Comparison of ENCODE assay signal across 8 mouse cellular contexts in the genomic region with DNA sequence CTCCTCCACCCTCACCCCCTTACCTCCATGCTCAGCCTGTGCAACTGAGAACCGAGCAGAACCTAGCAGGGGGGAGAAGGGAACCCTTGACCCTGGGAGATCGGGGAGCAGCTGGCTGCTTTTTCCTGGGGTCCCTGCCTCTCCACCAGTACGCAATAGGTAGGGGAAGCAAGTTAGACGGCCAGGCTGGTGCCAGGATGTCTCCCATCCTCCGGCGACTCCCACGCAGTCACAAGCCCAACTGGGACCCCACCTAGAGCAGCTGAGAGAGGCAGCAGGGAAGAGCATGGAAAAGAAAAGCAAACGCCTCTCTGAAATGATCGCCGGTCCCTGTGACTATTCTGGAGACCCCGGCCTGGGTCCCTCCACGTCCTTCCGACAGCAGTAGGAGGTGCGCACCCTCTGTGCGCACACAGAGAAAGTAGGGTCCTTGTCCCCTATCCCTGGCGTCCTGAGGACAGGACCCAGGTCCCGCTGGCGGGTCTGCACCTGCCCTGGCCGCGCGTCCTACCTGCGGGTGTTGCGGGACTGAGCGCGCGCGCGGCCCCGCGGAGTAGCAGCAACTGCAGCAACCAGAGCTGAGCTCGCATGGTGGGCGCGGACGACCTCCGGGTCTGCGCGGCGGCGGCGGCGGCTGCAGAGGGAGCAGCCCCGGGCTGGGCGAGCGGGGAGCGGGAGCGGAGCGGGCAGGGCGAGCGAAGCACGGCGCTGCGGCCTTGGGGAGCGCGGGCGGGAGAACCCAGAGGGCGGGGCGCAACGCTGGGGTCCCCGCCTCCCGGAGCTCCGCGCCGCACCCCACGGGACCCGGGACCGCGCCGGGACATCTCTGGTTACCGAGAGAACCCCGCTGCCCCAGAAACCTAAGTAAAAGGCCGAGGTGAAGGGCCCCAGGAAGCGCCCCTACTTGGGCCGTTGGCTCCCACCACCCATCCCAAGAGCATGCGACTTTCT. TPM values are rescaled to one million over a fixed set of nuclear protein-coding genes. Genes with fewer than 3 reads are reported as not detected.
DNase-seq lines count a peak whose midpoint lies in the region; ATAC-seq and TF ChIP-seq lines count a peak whose summit lies in the region.

Plxdc1 (minus strand) TSS at position 718 of the 951 bp plus-strand sequence.

- DNase-seq in embryo, embryonic 9.5 days (ENCODE audit: extremely low spot score) = peak; percentile 23
- peak; percentile 32 for DNase-seq in hindbrain, embryonic 10.5 days (ENCODE audit: low spot score)

- 2% methylated on average over 74 of the region's 74 CpGs for WGBS in hindbrain, embryonic 10.5 days
- WGBS in liver, embryonic 12.5 days (ENCODE audit: insufficient replicate concordance) = 5% methylated on average over 55 of the region's 74 CpGs
- 3% methylated on average over 53 of the region's 74 CpGs for WGBS in neural tube, embryonic 14.5 days

- TF ChIP-seq CTCF in C2C12 (IDR thresholded peaks at IDR 0.05; ENCODE audit: control insufficient read depth, insufficient read depth, insufficient read length) = no peak

- H3K79me2 ChIP-seq in C2C12 (ENCODE audit: control insufficient read depth, insufficient read depth) = no peaks in the 10 kb centered on the region

- peak within 1 kb of the TSS; percentile 42; the same call in 1 of the 2 replicates for H3K27ac ChIP-seq in hindbrain, embryonic 10.5 days
- no peak within 1 kb of the TSS for H3K27ac ChIP-seq in liver, embryonic 12.5 days
- no peak within 1 kb of the TSS; the same call in 1 of the 2 replicates for H3K27ac ChIP-seq in neural tube, embryonic 14.5 days (ENCODE audit: low read depth, low read length)

- H3K4me3 ChIP-seq in erythroblast, embryonic 14.5 days (replicated peaks) = peak within 1 kb of the TSS; percentile 69
- peak within 1 kb of the TSS; percentile 25 for H3K4me3 ChIP-seq in C2C12 (ENCODE audit: insufficient read depth, poor library complexity, severe bottlenecking)
- H3K4me3 ChIP-seq in hindbrain, embryonic 10.5 days = peak within 1 kb of the TSS; percentile 72
- H3K4me3 ChIP-seq in liver, embryonic 12.5 days = peak within 1 kb of the TSS; percentile 89
- H3K4me3 ChIP-seq in neural tube, embryonic 14.5 days (ENCODE audit: low read depth, low read length) = peak within 1 kb of the TSS; percentile 95

- ATAC-seq in erythroblast, adult 5-6 weeks (replicated peaks; ENCODE audit: low FRiP score, poor library complexity, severe bottlenecking) = no peak
- ATAC-seq in liver, embryonic 12.5 days = no peak
- no peak for ATAC-seq in neural tube, embryonic 14.5 days (ENCODE audit: low read depth)
- ATAC-seq in monocyte, adult 5-6 weeks (replicated peaks; ENCODE audit: insufficient number of reproducible peaks, low FRiP score, low TSS enrichment, poor library complexity, severe bottlenecking) = no peak

- H3K4me1 ChIP-seq in erythroblast, embryonic 14.5 days (ENCODE audit: control insufficient read depth) = peaks cover 43% of the 10 kb centered on the region
- H3K4me1 ChIP-seq in hindbrain, embryonic 10.5 days (replicated peaks) = peaks cover 37% of the 10 kb centered on the region
- H3K4me1 ChIP-seq in liver, embryonic 12.5 days = peaks cover 39% of the 10 kb centered on the region
- H3K4me1 ChIP-seq in neural tube, embryonic 14.5 days (ENCODE audit: control insufficient read depth, insufficient read depth, low read length) = peaks cover 8% of the 10 kb centered on the region; the same call in 1 of the 2 replicates

- no peaks in the 10 kb centered on the region for H3K79me3 ChIP-seq in C2C12 (ENCODE audit: low read depth)

- H3K36me3 ChIP-seq in erythroblast, embryonic 14.5 days (ENCODE audit: control insufficient read depth) = no peaks in the 10 kb centered on the region
- no peaks in the 10 kb centered on the region for H3K36me3 ChIP-seq in C2C12 (ENCODE audit: control insufficient read depth, insufficient read depth)
- H3K36me3 ChIP-seq in hindbrain, embryonic 10.5 days = no peaks in the 10 kb centered on the region
- H3K36me3 ChIP-seq in liver, embryonic 12.5 days = no peaks in the 10 kb centered on the region
- no peaks in the 10 kb centered on the region for H3K36me3 ChIP-seq in neural tube, embryonic 14.5 days (ENCODE audit: control insufficient read depth, insufficient read depth, low read length)

- peak within 1 kb of the TSS; percentile 49 for H3ac ChIP-seq in C2C12 (ENCODE audit: control insufficient read depth, insufficient read length, low read depth)

- H3K9me3 ChIP-seq in erythroblast, embryonic 14.5 days (ENCODE audit: control insufficient read depth, low read length) = 0 out of 2 replicates have a peak, but pooled peaks cover 2% of the 10 kb centered on the region
- H3K9me3 ChIP-seq in hindbrain, embryonic 10.5 days = no peaks in the 10 kb centered on the region
- no peaks in the 10 kb centered on the region for H3K9me3 ChIP-seq in liver, embryonic 12.5 days (replicated peaks)
- no peaks in the 10 kb centered on the region for H3K9me3 ChIP-seq in neural tube, embryonic 14.5 days (ENCODE audit: control insufficient read depth, low read length)

- peak within 1 kb of the TSS; percentile 92 for H3K4me2 ChIP-seq in liver, embryonic 12.5 days
- H3K4me2 ChIP-seq in neural tube, embryonic 14.5 days (ENCODE audit: low read depth, low read length) = peak within 1 kb of the TSS; percentile 74

- H3K27me3 ChIP-seq in erythroblast, embryonic 14.5 days (ENCODE audit: control insufficient read depth) = peaks cover 45% of the 10 kb centered on the region
- no peaks in the 10 kb centered on the region for H3K27me3 ChIP-seq in C2C12 (ENCODE audit: control insufficient read depth, insufficient read depth, insufficient read length)
- H3K27me3 ChIP-seq in hindbrain, embryonic 10.5 days (ENCODE audit: insufficient read depth, poor library complexity, severe bottlenecking) = peaks cover 59% of the 10 kb centered on the region
- peaks cover 67% of the 10 kb centered on the region for H3K27me3 ChIP-seq in liver, embryonic 12.5 days (replicated peaks)
- peaks cover 21% of the 10 kb centered on the region for H3K27me3 ChIP-seq in neural tube, embryonic 14.5 days (ENCODE audit: control insufficient read depth, insufficient read depth, low read length)

- H3K9ac ChIP-seq in liver, embryonic 12.5 days = peak within 1 kb of the TSS; percentile 54
- peak within 1 kb of the TSS; percentile 52 for H3K9ac ChIP-seq in neural tube, embryonic 14.5 days (replicated peaks; ENCODE audit: low read depth, low read length)

TF ChIP-seq in C2C12, 6 proteins besides CTCF, POLR2A, EP300 and RAD21:
- TF ChIP-seq MYOG (IDR thresholded peaks at IDR 0.05; ENCODE audit: control insufficient read depth, extremely low read depth, insufficient read length) = no peak
- TF ChIP-seq MAX (IDR thresholded peaks at IDR 0.05) = no peak
- TF ChIP-seq USF1 (IDR thresholded peaks at IDR 0.05; ENCODE audit: low read depth) = no peak
- no peak for TF ChIP-seq CEBPB (IDR thresholded peaks at IDR 0.05; ENCODE audit: low read depth)
- TF ChIP-seq MYOD1 (IDR thresholded peaks at IDR 0.05; ENCODE audit: control insufficient read depth, insufficient read length, low read depth) = no peak
- no peak for TF ChIP-seq FOSL1 (IDR thresholded peaks at IDR 0.05; ENCODE audit: insufficient read depth, low read length, poor library complexity, severe bottlenecking)

RNA-seq across cellular contexts. Expression of gene Plxdc1, which starts in this region (rescaled TPM):
- polyA plus RNA-seq in erythroblast, embryonic 14.5 days (2012) = 0.02 TPM in 2 replicates
- total RNA-seq in erythroblast, adult 5-6 weeks (2015; ENCODE audit: low replicate concordance) = 2.1 TPM in 1 of 2 replicates, not detected in the other
- 1.0 and 1.8 TPM in 2 replicates for total RNA-seq in erythroblast, adult 5-6 weeks (2017; ENCODE audit: low replicate concordance)
- polyA plus RNA-seq in C2C12 (2012; fragmentation: generic; extraction: Trizol) = 0.25 TPM
- 0.11 and 0.24 TPM in 2 replicates for polyA plus RNA-seq in hindbrain, embryonic 10.5 days (2016; fragmentation: Nextera tagmentation; extraction: Ambion mirVana)
- 0.33 and 0.38 TPM in 2 replicates for polyA plus RNA-seq in liver, embryonic 12.5 days (2016; fragmentation: Nextera tagmentation; extraction: Ambion mirVana)
- 0.39 and 0.70 TPM in 2 replicates for polyA plus RNA-seq in neural tube, embryonic 14.5 days (2014; fragmentation: Nextera tagmentation; extraction: Ambion mirVana)
- total RNA-seq in monocyte, adult 5-6 weeks (2017) = 1.6 to 2.8 TPM (median 2.4 TPM) in 3 replicates

Comparison
In these comparisons a context has a peak if more than half of its experiments do, and no peak if none do; other contexts are left out.
1. Peak in DNase-seq, H3K4me3 ChIP-seq and H3K27ac ChIP-seq in hindbrain, embryonic 10.5 days; RNA of the gene not detected or under 1 TPM.
2. H3K4me3 ChIP-seq: peak in every context shown above with its lines; median percentile 95 in neural tube, embryonic 14.5 days; 89 in liver, embryonic 12.5 days; 72 in hindbrain, embryonic 10.5 days; 69 in erythroblast, embryonic 14.5 days; 25 in C2C12.